Mouse (Mus musculus) mouse embryonic stem cell (cell line): ENCODE results near the gene Mn1.

ENCODE experiments used
- in situ Hi-C, 2 experiments: fragments of 300-500 bp; cut with MboI; formaldehyde crosslinking; loops; 1 replicate in 1 of 2; 3 replicates in 1 of 2; pipeline ENCODE4 v1.14.3; 2019 to 2020; ENCODE audit warnings: low sequenced_read_pairs in 2 of 2, low pct_unique_long_range_greater_than_20kb in 1 of 2, mixed read lengths in 1 of 2; ENCODE audit not compliant: unreplicated experiment in 1 of 2

Gene Mn1

GRCm38 (mm10) chr5:111465811-111466299, 48.7 kb downstream of the Mn1 start:
- in situ Hi-C loops, result no loop called here

GRCm38 (mm10) chr5:111466429-111466828, 49.3 kb downstream of the Mn1 start:
- in situ Hi-C loops, result no loop called here

- in situ Hi-C loops, result no loop called here
Measured at GRCm38 (mm10) chr5:111467699-111468098, 50.5 kb downstream of the Mn1 start.

GRCm38 (mm10) chr5:111469195-111469882, 52.2 kb downstream of the Mn1 start:
- in situ Hi-C loops, result no loop called here

DNA sequence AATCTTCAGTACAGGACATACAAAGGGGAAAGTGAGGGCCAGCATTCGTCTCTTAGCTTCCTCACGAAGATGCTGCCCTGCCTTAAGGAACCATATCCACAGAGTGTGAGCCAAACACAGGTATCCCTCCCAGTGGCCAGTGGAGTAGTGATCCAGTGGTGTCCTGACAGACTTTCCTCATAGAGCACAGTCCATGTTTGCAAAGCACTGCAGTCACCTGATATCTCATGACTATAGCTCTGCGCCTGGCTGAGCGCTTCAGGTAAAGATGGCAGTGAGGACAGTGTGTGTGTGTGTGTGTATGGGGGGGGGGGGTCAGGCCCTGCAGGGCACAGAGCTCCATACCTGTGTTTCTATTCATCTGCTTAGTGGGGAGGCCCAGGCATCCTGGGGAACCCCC, 53.7 kb downstream of the Mn1 start:
- in situ Hi-C loops, result no loop called here

- in situ Hi-C loops, result no loop called here
Measured at GRCm38 (mm10) chr5:111473425-111473824, 56.3 kb downstream of the Mn1 start.

DNA sequence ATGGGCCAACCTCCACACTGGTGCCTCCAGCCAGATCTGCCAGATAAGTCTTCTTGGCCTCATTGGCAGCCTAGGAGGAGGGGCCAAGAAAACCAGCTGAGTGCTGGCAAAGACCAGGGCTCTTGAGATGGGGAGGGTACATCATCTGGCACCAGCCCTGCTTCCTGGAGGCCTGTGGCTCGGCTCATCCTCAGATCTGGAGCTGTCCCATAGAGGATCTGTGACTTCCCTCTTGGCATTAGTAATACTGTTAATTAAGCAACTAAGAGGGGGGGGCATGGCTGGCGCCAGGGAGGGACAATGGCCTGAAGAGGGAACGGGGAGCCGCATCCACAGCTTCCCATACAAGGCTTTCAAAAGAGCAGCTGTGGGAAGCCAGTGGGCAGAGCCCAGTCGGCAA, 58.6 kb downstream of the Mn1 start:
- in situ Hi-C loops, result no loop called here

DNA sequence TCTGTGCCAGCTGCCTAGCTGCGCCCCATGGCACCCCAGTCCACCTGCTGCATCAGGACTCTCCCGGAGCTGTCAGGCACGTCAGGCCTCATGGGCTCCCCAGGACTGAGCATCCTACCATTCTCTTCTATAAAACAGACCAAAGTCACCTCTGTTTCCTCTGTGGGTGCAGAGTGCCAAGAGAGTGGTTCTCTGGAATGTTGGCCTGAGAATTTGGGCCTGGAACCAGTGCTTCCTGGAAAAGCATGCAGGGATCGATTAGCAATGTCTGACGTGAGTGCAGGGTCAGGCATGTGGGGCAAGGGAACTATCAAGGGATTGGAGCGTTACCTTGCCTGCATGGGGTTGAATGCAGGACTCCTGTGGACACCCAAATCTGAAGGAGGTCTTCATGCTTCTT, 59.0 kb downstream of the Mn1 start:
- in situ Hi-C loops, result no loop called here

DNA sequence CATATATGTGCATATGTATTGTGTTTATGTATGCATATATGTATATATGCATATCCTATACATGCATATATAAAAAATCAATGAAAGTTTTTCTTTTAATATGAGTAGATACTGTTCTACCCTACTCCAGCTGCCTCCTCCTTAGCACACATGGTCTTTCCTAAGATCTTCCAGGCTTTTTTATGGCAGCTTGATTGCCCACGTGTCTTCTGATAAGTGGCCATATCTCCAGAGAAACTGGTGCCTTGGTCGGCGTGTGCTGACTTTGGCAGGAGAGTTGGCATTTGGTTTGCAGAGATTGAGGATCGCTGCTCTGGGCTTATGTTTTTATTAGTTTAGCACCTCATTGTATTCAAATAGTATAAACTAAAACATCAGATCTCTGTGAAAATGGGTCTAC, 68.7 kb downstream of the Mn1 start:
- in situ Hi-C loops, result no loop called here

GRCm38 (mm10) chr5:111489022-111489616, 72.0 kb downstream of the Mn1 start:
- in situ Hi-C loops, result no loop called here

- in situ Hi-C loops, result no loop called here
Measured at GRCm38 (mm10) chr5:111490599-111490998, 73.4 kb downstream of the Mn1 start.

GRCm38 (mm10) chr5:111491485-111491884, 74.3 kb downstream of the Mn1 start:
- in situ Hi-C loops, result no loop called here

DNA sequence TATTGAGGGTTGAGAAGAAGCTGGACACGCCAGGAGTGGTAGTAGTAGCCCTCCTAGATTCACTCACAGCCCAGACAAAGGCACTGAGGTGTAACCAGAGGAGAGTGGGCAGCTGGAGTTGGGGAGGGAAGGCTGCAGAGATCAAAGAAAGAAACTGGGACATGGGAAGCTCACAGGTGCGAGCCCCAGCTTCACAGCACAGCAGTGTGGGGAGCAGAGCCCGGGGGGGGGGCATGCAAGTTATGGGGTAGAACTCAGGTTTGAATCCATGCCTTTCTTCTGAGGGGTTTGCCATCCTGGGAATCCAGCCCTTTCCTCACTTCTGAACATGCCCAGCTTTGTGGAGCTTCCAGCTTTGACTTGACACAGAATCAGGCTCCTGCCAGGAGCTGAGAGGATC, 82.9 kb downstream of the Mn1 start:
- in situ Hi-C loops, result no loop called here

DNA sequence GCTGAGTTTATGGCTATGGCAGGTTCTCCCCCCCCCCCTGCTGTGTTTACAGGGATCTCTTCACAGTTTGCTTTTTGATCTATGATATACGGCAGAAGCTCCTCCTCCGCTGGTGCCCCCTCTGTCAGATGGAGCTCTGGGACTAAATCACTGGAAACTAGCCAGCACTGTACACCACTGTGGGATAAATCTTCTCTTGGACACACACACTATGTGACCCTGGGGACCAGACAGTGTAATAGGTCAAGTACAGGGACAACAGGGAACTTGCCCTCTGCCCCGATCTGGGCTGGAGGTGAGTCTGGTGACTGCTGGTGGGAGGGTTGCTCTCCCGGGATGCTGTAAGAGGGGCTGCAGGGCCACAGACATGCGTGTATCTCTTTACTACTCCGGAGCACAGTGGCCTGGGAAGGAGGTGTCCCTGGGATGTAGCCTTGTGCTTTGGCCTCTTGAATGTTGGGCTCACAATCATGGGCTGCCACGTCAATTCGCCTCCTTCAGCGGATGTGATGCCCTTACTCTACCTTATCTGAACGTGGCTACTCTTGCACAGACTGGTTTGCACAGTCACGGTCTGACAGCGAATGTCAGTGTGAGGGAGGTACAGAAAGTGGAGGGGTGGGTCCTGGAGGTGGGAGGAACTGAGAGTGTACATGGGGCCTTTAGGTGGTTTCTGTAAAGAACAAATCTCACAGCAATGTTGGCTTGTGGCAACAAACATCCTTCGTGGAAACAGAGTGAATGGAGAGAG, 84.7 kb downstream of the Mn1 start:
- in situ Hi-C loops, result no loop called here

GRCm38 (mm10) chr5:111505241-111505640, 88.1 kb downstream of the Mn1 start:
- in situ Hi-C loops, result no loop called here

GRCm38 (mm10) chr5:111505824-111506223, 88.7 kb downstream of the Mn1 start:
- in situ Hi-C loops, result no loop called here

DNA sequence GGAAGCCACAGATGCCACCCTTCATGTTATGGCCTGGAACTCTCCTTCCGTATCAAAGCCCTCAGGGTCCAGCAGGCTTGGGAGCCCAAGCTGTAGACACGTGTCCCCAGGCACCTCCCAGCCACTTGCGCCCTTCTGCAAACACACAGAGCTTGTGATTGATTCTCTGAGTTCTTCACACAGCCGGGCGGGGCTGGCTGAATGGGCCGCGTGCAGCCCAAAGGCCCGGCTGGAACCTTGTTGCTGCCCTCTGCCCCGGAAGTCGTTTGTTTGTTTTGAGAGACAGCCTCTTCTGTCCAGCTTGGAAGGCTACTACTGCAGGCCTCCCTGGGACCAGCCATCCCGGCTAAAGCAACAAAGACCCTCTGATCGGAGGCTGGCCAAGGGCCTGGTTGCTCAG, 89.2 kb downstream of the Mn1 start:
- in situ Hi-C loops, result no loop called here
